Mouse (Mus musculus) left cerebral cortex, adult 2 months (tissue): ENCODE results near the gene 2310034C09Rik. TPM values are rescaled to one million over a fixed set of nuclear protein-coding genes. Genes with fewer than 3 reads are reported as not detected.
"Not testable (repeated sequence)": the region's sequence is repeated elsewhere in the genome, so short reads cannot be mapped to it uniquely, and the experiment has no call there.

Source experiments
- DNase-seq, 2 experiments: peaks; one replicate each; pipeline ENCODE4 v3.0.0; 2021 to 2022; ENCODE audit warnings: low spot score in 2 of 2, mixed read lengths in 1 of 2; ENCODE audit errors: extremely low spot score in 1 of 2
- H3K27ac ChIP-seq: fragments of 200-600 bp; 2 replicates; pipeline ENCODE4 v1.8.1; 2022
- H3K4me3 ChIP-seq: fragments of 200-600 bp; 2 replicates; pipeline ENCODE4 v1.8.1; 2022
- CTCF ChIP-seq: fragments of 200-600 bp; IDR thresholded peaks from 2 replicates; pipeline ENCODE4 v1.8.1; 2022; ENCODE audit warnings: antibody characterized with exemption, mild to moderate bottlenecking, moderate library complexity
- intact Hi-C: fragments of 180-260 bp; cut with DNase I; formaldehyde crosslinking; loops from one replicate; pipeline ENCODE4 v1.15.1; 2025
- long read RNA-seq, 2 experiments: library from polyadenylated mRNA; stranded (forward); transcript quantifications; one replicate each; pipeline ENCODE4 v2.0.0; 2021; ENCODE audit warnings: borderline mapping rate in 2 of 2
- total RNA-seq, 2 experiments: library from RNA; stranded (reverse); gene quantifications; 2 replicates each; pipeline ENCODE4 v1.2.3; 2021

Gene 2310034C09Rik
- total RNA-seq, result not detected
- long read RNA-seq, experiment 1, result 0 reads
- long read RNA-seq, experiment 2, result 0 reads

DNA sequence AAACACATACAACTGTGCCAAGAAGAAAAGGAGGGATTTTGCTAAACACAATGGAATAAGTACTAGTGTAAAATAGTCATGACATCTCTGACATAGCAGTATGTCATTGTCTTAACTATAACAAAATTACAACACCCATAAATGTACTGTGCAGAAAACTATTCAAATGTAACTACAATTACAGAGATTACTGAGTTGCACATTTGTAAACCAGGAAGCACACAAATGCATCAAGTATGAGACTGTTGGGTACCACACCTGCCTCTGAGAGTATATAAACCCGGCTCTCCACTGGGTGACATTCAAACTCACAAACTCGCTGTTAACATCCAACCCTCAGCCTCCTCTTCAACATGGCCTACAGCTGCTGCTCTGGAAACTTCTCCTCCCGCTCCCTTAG, at the start of gene 2310034C09Rik:
TSS of gene 2310034C09Rik (plus strand) at position 301 of the 400 bp plus-strand sequence.
- H3K27ac ChIP-seq, H3K4me3 ChIP-seq, intact Hi-C loops, DNase-seq: not testable (repeated sequence)

DNA sequence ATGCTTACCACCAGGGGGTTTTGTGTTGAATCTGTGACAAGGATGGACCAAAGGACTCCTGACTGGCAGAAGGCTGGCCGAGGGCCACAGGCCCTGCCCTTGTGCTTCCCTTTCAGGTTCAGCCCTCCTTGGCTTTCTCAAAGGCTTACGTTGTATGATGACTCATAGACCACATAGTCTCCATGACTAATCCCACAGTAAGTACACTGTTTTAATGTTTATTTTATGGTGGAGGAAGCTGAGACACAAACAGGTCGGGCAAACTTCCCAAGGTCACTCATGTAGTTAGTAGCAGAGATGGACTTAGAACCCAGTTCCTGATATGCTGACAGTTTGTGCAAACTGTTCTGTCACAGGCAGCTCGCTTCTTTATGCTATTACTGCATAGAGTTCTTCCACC, 47.9 kb upstream of the 2310034C09Rik start:
- no peak overlapping the region for H3K27ac ChIP-seq
- no peak overlapping the region for H3K4me3 ChIP-seq
- intact Hi-C loops, result no loop called here
- no peak for DNase-seq
- TF ChIP-seq CTCF, result no peak; the same call in 1 of the 2 replicates

DNA sequence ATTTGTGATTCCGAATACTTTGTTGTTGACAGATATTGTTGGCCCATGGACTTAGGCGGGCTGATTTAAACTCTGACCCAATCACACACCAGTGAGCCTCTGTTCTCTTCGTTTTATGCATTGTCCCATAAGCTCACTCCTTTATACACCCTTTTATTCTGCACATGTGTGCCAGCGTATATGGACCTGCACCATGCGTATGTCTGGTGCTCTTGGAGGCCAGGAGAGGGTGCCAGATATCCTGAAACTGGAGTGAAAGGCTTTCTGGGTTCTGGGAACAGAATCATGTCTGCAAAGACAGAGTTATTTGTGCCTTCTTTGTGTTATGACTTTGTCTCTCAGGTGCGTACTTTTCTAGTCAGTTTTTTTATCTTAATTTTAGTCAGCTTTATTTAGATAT, 47.4 kb upstream of the 2310034C09Rik start:
- no peak overlapping the region for H3K4me3 ChIP-seq
- DNase-seq, result no peak
- TF ChIP-seq CTCF, result no peak; the same call in 1 of the 2 replicates
- intact Hi-C loops, result no loop called here
- no peak overlapping the region for H3K27ac ChIP-seq

DNA sequence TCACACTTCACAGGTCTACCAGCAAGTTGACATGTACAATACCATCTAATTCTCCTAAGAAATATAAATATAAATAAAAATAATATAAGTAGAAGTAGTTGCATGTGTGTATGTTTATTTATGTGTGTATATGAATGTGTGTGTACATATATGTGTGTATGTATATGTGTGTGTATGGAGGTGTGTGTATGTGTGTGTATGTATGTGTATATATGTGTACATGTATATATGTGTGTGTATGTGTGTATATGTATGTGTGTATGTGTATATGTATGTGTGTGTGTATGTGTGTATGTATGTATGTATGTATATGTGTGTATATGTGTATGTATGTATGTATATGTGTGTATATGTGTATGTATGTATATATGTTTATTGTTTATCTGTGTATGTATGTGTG, 42.1 kb upstream of the 2310034C09Rik start:
- H3K27ac ChIP-seq, result no peak overlapping the region
- no peak for TF ChIP-seq CTCF
- intact Hi-C loops, result no loop called here

DNA sequence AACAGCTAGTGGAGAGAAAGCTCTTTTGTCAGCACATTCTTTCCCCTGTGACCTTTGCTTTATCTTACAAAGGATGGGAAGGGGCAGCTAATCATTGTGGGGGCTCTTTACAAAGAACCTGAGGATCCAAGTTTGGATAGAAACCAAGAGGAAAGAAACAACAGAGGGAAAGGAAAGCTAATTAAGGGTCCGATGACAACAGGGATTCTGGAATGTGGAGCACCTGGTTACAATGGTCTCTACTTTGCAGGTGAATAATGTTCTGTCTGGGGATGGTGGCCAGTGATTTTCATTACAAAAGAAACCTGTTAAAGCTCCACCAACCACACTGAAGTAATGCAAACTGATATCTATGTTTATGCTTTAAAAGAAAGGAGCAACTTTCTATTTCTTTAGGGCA, 38.6 kb upstream of the 2310034C09Rik start:
- TF ChIP-seq CTCF, result no peak
- DNase-seq, result no peak
- H3K27ac ChIP-seq, result no peak overlapping the region
- intact Hi-C loops, result no loop called here
- H3K4me3 ChIP-seq, result no peak overlapping the region

More for the DNA sequence above, 42.1 kb upstream of the 2310034C09Rik start:
- no peak overlapping the region for H3K4me3 ChIP-seq
- DNase-seq, result no peak

DNA sequence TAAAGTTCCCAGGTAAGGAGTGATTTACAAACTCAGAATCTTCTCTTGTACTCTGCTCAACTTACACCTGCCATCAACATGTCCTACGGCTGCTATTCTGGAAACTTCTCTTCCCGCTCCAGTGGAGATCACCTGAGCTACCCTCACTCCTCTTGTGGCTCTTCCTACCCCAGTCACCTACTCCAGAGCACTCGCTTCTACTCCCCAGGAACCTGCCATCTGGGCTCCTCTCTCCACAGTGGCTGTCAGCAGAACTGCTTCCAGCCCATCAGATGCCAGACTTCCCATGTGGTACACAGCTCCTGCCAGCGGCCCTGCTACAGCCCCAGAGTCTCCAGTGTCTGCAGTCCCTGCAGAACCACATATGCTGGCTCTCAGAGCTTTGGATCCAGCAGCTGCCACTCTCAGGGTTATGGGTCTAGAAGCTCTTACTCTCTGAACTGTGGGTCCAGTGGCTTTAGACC, 29.8 kb upstream of the 2310034C09Rik start, which contains the start of gene Krtap13-1:
TSS of gene Krtap13-1 (plus strand) at position 51 of the 464 bp plus-strand sequence.
- no peak for TF ChIP-seq CTCF
- no peak for DNase-seq
- Histone ChIP-seq H3K4me3 (no peak within 1 kb of the TSS), H3K27ac (no peak within 1 kb of the TSS)
- intact Hi-C loops, result no loop called here

DNA sequence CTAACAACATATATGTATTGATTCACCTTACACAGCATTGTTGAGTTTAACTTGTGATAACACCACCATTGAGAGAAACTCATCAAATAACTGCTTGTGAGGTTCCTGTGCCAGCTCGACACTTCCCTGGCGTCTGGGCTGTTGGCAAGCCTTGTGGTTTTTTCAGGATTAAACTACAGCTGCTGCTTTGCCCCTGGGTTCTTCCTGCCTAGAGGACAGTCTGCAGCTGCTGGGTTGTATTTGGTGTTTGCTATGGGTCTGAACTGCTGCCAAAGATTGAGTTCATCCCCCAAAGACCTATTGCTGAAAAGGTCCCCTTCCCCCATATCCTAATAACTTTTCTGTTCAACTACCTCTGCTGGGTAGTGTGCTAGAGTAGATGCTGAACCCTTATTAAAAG, 23.3 kb upstream of the 2310034C09Rik start:
- H3K4me3 ChIP-seq, result no peak overlapping the region
- H3K27ac ChIP-seq, result no peak overlapping the region
- no peak for TF ChIP-seq CTCF
- no peak for DNase-seq
- intact Hi-C loops, result no loop called here

DNA sequence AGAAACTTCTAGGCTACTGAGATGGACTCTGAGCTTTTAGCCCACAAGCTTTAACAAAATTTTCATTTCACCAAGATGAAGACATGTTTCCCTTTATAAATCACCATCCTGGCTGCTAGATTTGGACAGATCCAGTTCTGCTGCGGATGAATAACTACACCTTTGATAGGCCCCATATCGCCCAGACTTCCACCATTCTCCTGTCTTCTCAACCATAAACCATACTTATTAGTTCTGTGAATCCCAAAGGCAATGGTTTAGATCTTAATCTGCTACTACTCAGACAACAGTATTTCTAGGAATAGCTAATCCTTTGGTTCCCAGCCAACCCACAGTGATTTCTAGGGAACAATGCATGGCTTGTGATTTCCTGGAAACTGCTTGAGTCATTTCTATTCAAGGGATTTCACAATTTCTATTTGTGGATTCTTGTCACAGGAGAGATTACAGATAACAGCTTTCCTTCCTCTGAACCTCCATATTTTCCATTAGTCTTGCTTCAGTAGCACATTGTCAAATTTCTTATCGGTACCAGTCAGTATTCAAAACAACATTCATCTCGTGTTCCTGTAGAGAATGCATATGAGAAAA, 13.8 kb upstream of the 2310034C09Rik start:
- intact Hi-C loops, result no loop called here
- Histone ChIP-seq H3K4me3 (no peak overlapping the region), H3K27ac (no peak overlapping the region)
- no peak for DNase-seq
- TF ChIP-seq CTCF, result no peak

DNA sequence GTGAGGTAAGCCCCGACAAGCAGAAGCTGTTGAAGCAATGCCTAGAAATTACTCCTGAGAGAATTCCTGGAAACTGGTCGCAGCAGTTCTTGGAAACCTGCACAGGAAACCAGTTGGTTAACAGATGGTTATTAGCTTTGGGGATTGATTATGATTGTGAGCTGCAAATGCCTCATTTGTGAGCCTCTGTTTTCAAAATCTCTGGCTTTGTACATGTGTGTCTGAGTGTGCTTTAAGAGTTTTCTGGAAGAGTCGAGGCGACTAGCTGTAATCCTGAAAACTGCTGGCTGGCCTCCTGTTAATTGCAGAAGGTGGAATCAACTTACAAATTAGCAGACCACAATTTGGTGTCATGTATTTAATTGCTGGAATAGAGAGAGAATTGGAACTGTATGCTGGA, 10.7 kb upstream of the 2310034C09Rik start:
- DNase-seq, result no peak
- H3K4me3 ChIP-seq, result no peak overlapping the region
- intact Hi-C loops, result no loop called here
- no peak for TF ChIP-seq CTCF
- H3K27ac ChIP-seq, result no peak overlapping the region

DNA sequence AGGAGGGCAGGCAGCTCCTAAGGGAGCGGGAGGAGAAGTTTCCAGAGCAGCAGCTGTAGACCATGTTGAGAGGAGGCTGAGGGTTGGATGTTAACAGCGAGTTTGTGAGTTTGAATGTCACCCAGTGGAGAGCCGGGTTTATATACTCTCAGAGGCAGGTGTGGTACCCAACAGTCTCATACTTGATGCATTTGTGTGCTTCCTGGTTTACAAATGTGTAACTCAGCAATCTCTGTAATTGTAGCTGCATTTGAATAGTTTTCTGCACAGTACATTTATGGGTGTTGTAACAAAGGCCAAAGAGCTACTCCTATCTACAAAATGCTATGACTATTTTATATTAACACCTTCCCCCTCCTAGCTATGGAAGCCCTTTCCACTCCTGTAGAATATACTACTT, 7.1 kb upstream of the 2310034C09Rik start, which contains the start of gene Krtap13:
TSS of gene Krtap13 (minus strand) at position 101 of the 400 bp plus-strand sequence.
- H3K27ac ChIP-seq, H3K4me3 ChIP-seq, intact Hi-C loops, DNase-seq: not testable (repeated sequence)

DNA sequence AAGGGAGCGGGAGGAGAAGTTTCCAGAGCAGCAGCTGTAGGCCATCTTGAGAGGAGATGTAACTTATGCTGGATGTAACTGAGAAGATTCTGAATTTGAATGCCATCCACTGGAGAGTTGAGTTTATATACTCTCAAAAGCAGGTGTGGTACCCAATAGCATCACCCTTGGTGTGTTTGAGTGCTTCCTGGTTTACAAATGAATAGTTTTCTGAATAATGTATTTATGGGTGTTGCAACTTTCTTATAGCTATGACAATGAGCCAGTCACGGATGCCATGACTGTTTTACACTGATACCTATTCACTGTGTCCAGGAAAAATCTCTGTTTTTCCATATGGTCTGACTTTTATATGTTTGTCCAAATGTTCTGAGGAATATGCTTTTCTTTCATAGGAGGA, 15.5 kb downstream of the 2310034C09Rik start, which contains the start of gene 2310057N15Rik:
TSS of gene 2310057N15Rik (minus strand) at position 101 of the 400 bp plus-strand sequence.
- no peak for DNase-seq
- TF ChIP-seq CTCF, result no peak
- intact Hi-C loops, result no loop called here

DNA sequence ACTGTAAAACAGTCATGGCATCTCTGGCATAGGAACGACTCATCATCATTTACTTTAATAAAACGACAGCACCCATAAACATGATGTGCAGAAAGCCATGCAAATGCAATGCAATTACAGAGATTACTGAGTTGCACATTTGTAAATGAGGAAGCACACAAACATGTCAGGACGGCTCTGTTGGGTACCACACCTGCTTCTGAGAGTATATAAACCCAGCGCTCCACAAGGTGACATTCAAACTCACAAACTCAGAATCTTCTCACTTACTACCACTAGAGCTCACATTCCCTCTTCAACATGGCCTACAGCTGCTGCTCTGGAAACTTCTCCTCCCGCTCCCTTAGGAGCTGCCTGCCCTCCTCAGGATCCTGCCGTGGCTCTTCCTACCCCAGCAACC, 18.9 kb downstream of the 2310034C09Rik start, which contains the start of gene Gm5965:
TSS of gene Gm5965 (plus strand) at position 301 of the 400 bp plus-strand sequence.
- DNase-seq, result no peak
- intact Hi-C loops, result no loop called here
- TF ChIP-seq CTCF, result no peak
- H3K27ac ChIP-seq, result no peak within 1 kb of the TSS
- H3K4me3 ChIP-seq, result no peak within 1 kb of the TSS

More for the DNA sequence above, 15.5 kb downstream of the 2310034C09Rik start, which contains the start of gene 2310057N15Rik:
- H3K4me3 ChIP-seq, result no peak within 1 kb of the TSS
- H3K27ac ChIP-seq, result no peak within 1 kb of the TSS

DNA sequence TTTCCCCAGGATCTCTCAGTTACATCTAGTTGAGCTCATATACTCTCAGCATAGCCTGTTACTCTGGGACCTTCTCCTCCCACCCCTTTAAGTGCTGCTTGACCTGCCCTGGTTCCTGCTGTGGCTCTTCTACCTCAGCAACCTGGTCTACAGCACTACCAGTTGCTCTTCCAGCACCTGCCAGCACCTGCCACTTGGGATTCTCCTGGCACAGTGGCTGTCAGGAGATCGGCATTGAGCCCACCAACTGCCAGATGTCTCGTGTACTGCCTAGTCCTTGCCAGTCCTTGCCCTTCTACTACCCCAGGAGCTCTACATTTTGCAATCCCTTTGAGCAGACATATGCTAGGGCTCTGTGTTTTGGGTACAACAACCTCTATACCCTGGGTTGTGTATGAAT, 28.1 kb downstream of the 2310034C09Rik start:
- Histone ChIP-seq H3K27ac (no peak overlapping the region), H3K4me3 (no peak overlapping the region)
- no peak for TF ChIP-seq CTCF
- intact Hi-C loops, result no loop called here
- DNase-seq, result no peak

Other genes with a start within 250 kb of the 2310034C09Rik start
- gene Cldn8, start 195.7 kb upstream of the 2310034C09Rik start, total RNA-seq, result not detected
- not detected for gene Krtap24-1, start 146.6 kb upstream of the 2310034C09Rik start, total RNA-seq
- not detected for gene 2310079G19Rik, start 131.2 kb upstream of the 2310034C09Rik start, total RNA-seq
- not detected for gene Krtap26-1, start 111.1 kb upstream of the 2310034C09Rik start, total RNA-seq
- not detected for gene Krtap27-1, start 87.2 kb upstream of the 2310034C09Rik start, total RNA-seq
- not detected for gene 2310061N02Rik, start 50.9 kb upstream of the 2310034C09Rik start, total RNA-seq
- not detected for gene Krtap13-1, start 30.0 kb upstream of the 2310034C09Rik start, total RNA-seq
- not detected for gene Krtap13, start 7.2 kb upstream of the 2310034C09Rik start, total RNA-seq
- not detected for gene 2310057N15Rik, start 15.4 kb downstream of the 2310034C09Rik start, total RNA-seq
- not detected for gene Gm5965, start 19.0 kb downstream of the 2310034C09Rik start, total RNA-seq
- gene Gm20741, start 53.4 kb downstream of the 2310034C09Rik start, total RNA-seq, result not detected
- not detected for gene Krtap15, start 61.4 kb downstream of the 2310034C09Rik start, total RNA-seq
- not detected for gene Krtap14, start 67.3 kb downstream of the 2310034C09Rik start, total RNA-seq
- not detected for gene Krtap19-1, start 110.6 kb downstream of the 2310034C09Rik start, total RNA-seq
- not detected for gene Krtap19-2, start 115.4 kb downstream of the 2310034C09Rik start, total RNA-seq
- gene Krtap19-3, start 119.2 kb downstream of the 2310034C09Rik start, total RNA-seq, result not detected
- not detected for gene Krtap19-4, start 126.2 kb downstream of the 2310034C09Rik start, total RNA-seq
- gene Krtap19-5, start 137.6 kb downstream of the 2310034C09Rik start, total RNA-seq, result not detected
- gene Krtap19-9b, start 173.4 kb downstream of the 2310034C09Rik start, total RNA-seq, result not detected
- gene Krtap16-3, start 204.0 kb downstream of the 2310034C09Rik start, total RNA-seq, result not detected